Mouse (Mus musculus) neural tube, embryonic 12.5 days (tissue): ENCODE measurements at regions not wholly inside any gene's neighbourhood (a gene's known extent, or its start where the extent isn't known, plus 50 kb on each side); places are given as distances from the start of the nearest gene placed in this dataset.
A peak's percentile ranks its signal among the peaks of the same experiment; 100 is the strongest.

Experiments used
- ATAC-seq: fragments of 200-750 bp; cut with Nextera tagmentation; 2 replicates; pipeline ENCODE4 v1.8.0; 2017; ENCODE audit warnings: low read depth, mild to moderate bottlenecking, moderate TSS enrichment, moderate library complexity; ENCODE audit not compliant: low FRiP score
- H3K27ac ChIP-seq: fragments of 300-500 bp; sonication (generic); 2 replicates; pipeline ENCODE4 v1.5.1; 2016
- H3K27me3 ChIP-seq: fragments of 300-500 bp; sonication (generic); replicated peaks from 2 replicates; pipeline ENCODE4 v1.6.1; 2016; ENCODE audit warnings: mild to moderate bottlenecking
- H3K36me3 ChIP-seq: fragments of 300-500 bp; sonication (generic); 2 replicates; pipeline ENCODE4 v1.6.1; 2016; ENCODE audit warnings: mild to moderate bottlenecking
- H3K4me1 ChIP-seq: fragments of 300-500 bp; sonication (generic); 2 replicates; pipeline ENCODE4 v1.6.1; 2016
- H3K4me2 ChIP-seq: fragments of 300-500 bp; sonication (generic); replicated peaks from 2 replicates; pipeline ENCODE4 v1.6.1; 2016; ENCODE audit warnings: mild to moderate bottlenecking
- H3K4me3 ChIP-seq: fragments of 300-500 bp; sonication (generic); 2 replicates; pipeline ENCODE4 v1.5.1; 2016
- H3K9ac ChIP-seq: fragments of 300-500 bp; sonication (generic); 2 replicates; pipeline ENCODE4 v1.6.1; 2016; ENCODE audit warnings: mild to moderate bottlenecking
- H3K9me3 ChIP-seq: fragments of 300-500 bp; sonication (generic); 2 replicates; pipeline ENCODE4 v1.6.1; 2016; ENCODE audit warnings: mild to moderate bottlenecking
- WGBS: fragments of 180-500 bp; shearing (Covaris S2); methylation state at CpG from one replicate; pipeline ENCODE4 v1.1.7; 2016; 5-methylcytosine and 5-hydroxymethylcytosine counted together

DNA sequence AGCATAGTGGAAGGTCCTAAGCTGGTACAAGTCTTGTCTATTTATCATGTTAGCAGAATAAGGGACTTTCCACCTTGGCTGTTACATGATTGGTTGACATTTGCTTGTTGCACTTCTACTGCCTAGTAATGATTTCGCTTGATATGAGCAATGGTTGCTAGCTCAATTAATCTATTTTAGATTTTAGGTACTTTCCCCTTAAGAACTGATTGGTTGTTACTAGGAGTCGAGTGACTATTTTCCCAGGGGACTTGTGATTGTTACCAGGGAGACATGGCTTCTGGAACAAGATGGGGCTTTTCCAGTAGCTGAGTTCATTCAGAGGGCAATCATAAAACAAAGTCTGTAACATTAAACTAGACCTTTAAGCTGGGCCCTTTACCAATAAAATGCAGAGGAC is 100.9 kb downstream of the Nup35 start:
- no peak overlapping the region for H3K4me2 ChIP-seq
- 60% methylated on average over 2 of the region's 2 CpGs for WGBS
- ATAC-seq, result no peak
- no peak overlapping the region for H3K4me3 ChIP-seq
- no peaks in the 10 kb centered on the region for H3K4me1 ChIP-seq
- H3K36me3 ChIP-seq, result no peaks in the 10 kb centered on the region
- no peak overlapping the region for H3K9ac ChIP-seq
- no peaks in the 10 kb centered on the region for H3K9me3 ChIP-seq
- H3K27me3 ChIP-seq, result no peaks in the 10 kb centered on the region
- H3K27ac ChIP-seq, result no peak overlapping the region

- no peak overlapping the region for H3K27ac ChIP-seq
- no peak for ATAC-seq
- H3K4me3 ChIP-seq, result no peak overlapping the region
- H3K9ac ChIP-seq, result no peak overlapping the region
- no peaks in the 10 kb centered on the region for H3K36me3 ChIP-seq
- H3K9me3 ChIP-seq, result no peaks in the 10 kb centered on the region
- 86% methylated on average over 5 of the region's 5 CpGs for WGBS
- H3K27me3 ChIP-seq, result no peaks in the 10 kb centered on the region
- no peaks in the 10 kb centered on the region for H3K4me1 ChIP-seq
- H3K4me2 ChIP-seq, result no peak overlapping the region
Observed at GRCm38 (mm10) chr2:80724085-80724484, 107.0 kb downstream of the Nup35 start.

GRCm38 (mm10) chr2:80731324-80731723 is 114.3 kb downstream of the Nup35 start:
- no peaks in the 10 kb centered on the region for H3K27me3 ChIP-seq
- H3K4me1 ChIP-seq, result no peaks in the 10 kb centered on the region
- no peak overlapping the region for H3K9ac ChIP-seq
- H3K9me3 ChIP-seq, result no peaks in the 10 kb centered on the region
- H3K27ac ChIP-seq, result no peak overlapping the region
- no peak for ATAC-seq
- no peak overlapping the region for H3K4me2 ChIP-seq
- no peaks in the 10 kb centered on the region for H3K36me3 ChIP-seq
- 79% methylated on average over 3 of the region's 3 CpGs for WGBS
- H3K4me3 ChIP-seq, result no peak overlapping the region

DNA sequence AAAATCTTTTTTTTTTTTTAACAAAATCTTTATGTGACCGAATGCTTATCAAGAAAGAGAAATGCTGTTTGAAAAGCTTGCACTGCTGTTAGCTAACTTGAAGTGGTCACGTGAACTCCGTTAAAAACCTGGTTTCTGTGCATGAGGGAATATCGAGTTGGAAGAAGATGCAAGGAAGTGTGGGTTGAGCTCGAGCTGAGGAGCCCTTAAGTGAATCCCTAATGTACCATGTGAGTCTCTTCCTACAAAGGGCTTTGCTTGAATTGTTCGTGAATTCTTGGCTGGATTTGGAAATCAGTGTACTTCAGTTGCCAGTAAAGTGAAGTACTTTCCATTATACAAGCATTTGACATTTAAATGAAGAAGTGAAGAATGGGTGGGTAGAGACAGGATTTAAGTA is 129.7 kb downstream of the Nup35 start:
- WGBS, result 82% methylated on average over 6 of the region's 6 CpGs

GRCm38 (mm10) chr2:80762013-80762612 is 145.1 kb downstream of the Nup35 start:
- Histone ChIP-seq H3K27ac (no peak overlapping the region), H3K36me3 (no peaks in the 10 kb centered on the region), H3K4me3 (no peak overlapping the region), H3K9me3 (no peaks in the 10 kb centered on the region), H3K27me3 (no peaks in the 10 kb centered on the region), H3K4me2 (no peak overlapping the region), H3K4me1 (no peaks in the 10 kb centered on the region), H3K9ac (no peak overlapping the region)
- peak; percentile 50; the same call in 1 of the 2 replicates for ATAC-seq
- 42% methylated on average over 3 of the region's 3 CpGs for WGBS

More for the DNA sequence above, 129.7 kb downstream of the Nup35 start:
- H3K27me3 ChIP-seq, result no peaks in the 10 kb centered on the region
- H3K9me3 ChIP-seq, result no peaks in the 10 kb centered on the region
- no peak for ATAC-seq
- H3K4me1 ChIP-seq, result no peaks in the 10 kb centered on the region
- H3K27ac ChIP-seq, result no peak overlapping the region
- H3K36me3 ChIP-seq, result no peaks in the 10 kb centered on the region
- H3K4me2 ChIP-seq, result no peak overlapping the region
- no peak overlapping the region for H3K9ac ChIP-seq
- no peak overlapping the region for H3K4me3 ChIP-seq

- Histone ChIP-seq H3K9me3 (no peaks in the 10 kb centered on the region), H3K27me3 (no peaks in the 10 kb centered on the region)
- 72% methylated on average over 5 of the region's 5 CpGs for WGBS
Observed at GRCm38 (mm10) chr2:80771176-80771575, 154.1 kb downstream of the Nup35 start.

GRCm38 (mm10) chr2:80772455-80772854 is 155.4 kb downstream of the Nup35 start:
- Histone ChIP-seq H3K27me3 (no peaks in the 10 kb centered on the region), H3K9ac (no peak overlapping the region), H3K9me3 (no peaks in the 10 kb centered on the region), H3K4me3 (no peak overlapping the region), H3K27ac (no peak overlapping the region), H3K36me3 (no peaks in the 10 kb centered on the region), H3K4me1 (no peaks in the 10 kb centered on the region), H3K4me2 (no peak overlapping the region)
- 82% methylated on average over 3 of the region's 3 CpGs for WGBS
- no peak for ATAC-seq

More at GRCm38 (mm10) chr2:80771176-80771575, 154.1 kb downstream of the Nup35 start:
- no peak for ATAC-seq
- Histone ChIP-seq H3K36me3 (no peaks in the 10 kb centered on the region), H3K9ac (no peak overlapping the region), H3K4me2 (no peak overlapping the region), H3K27ac (no peak overlapping the region), H3K4me3 (no peak overlapping the region), H3K4me1 (no peaks in the 10 kb centered on the region)

DNA sequence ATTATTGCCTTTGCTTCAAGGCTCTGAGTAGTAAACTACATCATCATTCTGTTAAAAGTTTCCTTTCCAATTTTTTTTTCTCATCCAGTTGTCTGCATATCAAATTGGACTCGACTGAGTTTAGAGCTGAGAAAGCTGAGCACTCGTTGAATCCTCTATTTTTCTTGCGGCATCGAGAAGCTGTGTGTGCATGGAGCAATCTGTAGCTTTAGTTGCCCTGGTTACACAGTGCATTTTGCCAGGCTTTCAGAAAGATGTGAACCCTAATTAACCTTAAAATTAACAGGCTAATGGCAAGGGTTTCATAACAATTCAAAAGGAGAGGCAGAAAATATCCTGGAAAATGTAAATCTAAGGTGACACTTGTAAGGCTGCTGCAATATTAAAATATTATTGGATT is 169.3 kb downstream of the Nup35 start:
- no peak overlapping the region for H3K9ac ChIP-seq
- no peaks in the 10 kb centered on the region for H3K36me3 ChIP-seq
- no peaks in the 10 kb centered on the region for H3K4me1 ChIP-seq
- H3K27ac ChIP-seq, result no peak overlapping the region
- no peaks in the 10 kb centered on the region for H3K9me3 ChIP-seq
- H3K27me3 ChIP-seq, result no peaks in the 10 kb centered on the region
- ATAC-seq, result no peak
- no peak overlapping the region for H3K4me2 ChIP-seq
- WGBS, result 79% methylated on average over 4 of the region's 4 CpGs
- no peak overlapping the region for H3K4me3 ChIP-seq

- Histone ChIP-seq H3K9ac (no peak overlapping the region), H3K27ac (no peak overlapping the region), H3K4me1 (no peaks in the 10 kb centered on the region), H3K4me3 (no peak overlapping the region), H3K36me3 (no peaks in the 10 kb centered on the region), H3K4me2 (no peak overlapping the region), H3K27me3 (no peaks in the 10 kb centered on the region), H3K9me3 (no peaks in the 10 kb centered on the region)
- 60% methylated on average over 14 of the region's 14 CpGs for WGBS
- peak; percentile 21; the same call in 1 of the 2 replicates for ATAC-seq
Observed at GRCm38 (mm10) chr2:80793345-80794147, 176.5 kb downstream of the Nup35 start.

GRCm38 (mm10) chr2:80794148-80794507 is 177.1 kb downstream of the Nup35 start:
- no peak for ATAC-seq
- H3K4me2 ChIP-seq, result no peak overlapping the region
- H3K27ac ChIP-seq, result no peak overlapping the region
- H3K9me3 ChIP-seq, result no peaks in the 10 kb centered on the region
- no peaks in the 10 kb centered on the region for H3K36me3 ChIP-seq
- H3K4me3 ChIP-seq, result no peak overlapping the region
- H3K9ac ChIP-seq, result no peak overlapping the region
- 75% methylated on average over 7 of the region's 7 CpGs for WGBS
- H3K4me1 ChIP-seq, result no peaks in the 10 kb centered on the region
- no peaks in the 10 kb centered on the region for H3K27me3 ChIP-seq

DNA sequence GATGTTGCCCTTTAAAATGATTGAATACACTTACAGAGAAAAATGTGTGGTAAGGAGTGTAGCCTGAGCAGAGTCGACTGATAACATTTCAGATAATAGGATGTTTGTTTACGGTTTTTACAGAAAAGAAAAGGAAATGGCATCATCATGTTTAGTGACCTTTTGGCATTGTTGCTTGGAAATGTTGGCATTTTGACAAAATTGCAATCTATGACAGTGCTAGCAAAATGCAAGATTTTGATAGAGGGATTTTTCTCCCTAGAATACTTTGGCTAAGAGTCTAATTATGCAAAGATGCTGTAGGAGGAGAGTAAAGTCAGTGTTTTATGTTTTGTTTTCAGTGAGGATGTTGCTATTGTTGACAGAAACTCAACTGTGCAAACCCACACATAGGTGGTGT is 202.2 kb downstream of the Nup35 start:
- Histone ChIP-seq H3K36me3 (no peaks in the 10 kb centered on the region), H3K27ac (no peak overlapping the region), H3K4me3 (no peak overlapping the region), H3K4me2 (no peak overlapping the region), H3K9ac (no peak overlapping the region), H3K9me3 (no peaks in the 10 kb centered on the region), H3K27me3 (no peaks in the 10 kb centered on the region), H3K4me1 (no peaks in the 10 kb centered on the region)
- no peak for ATAC-seq
- WGBS, result 76% methylated on average over 2 of the region's 2 CpGs

GRCm38 (mm10) chr2:80851056-80851455 is 234.0 kb downstream of the Nup35 start:
- no peaks in the 10 kb centered on the region for H3K36me3 ChIP-seq
- H3K27ac ChIP-seq, result no peak overlapping the region
- no peaks in the 10 kb centered on the region for H3K27me3 ChIP-seq
- no peaks in the 10 kb centered on the region for H3K9me3 ChIP-seq
- H3K4me3 ChIP-seq, result no peak overlapping the region
- H3K4me1 ChIP-seq, result 0 out of 2 replicates have a peak, but pooled peaks cover 3% of the 10 kb centered on the region
- H3K9ac ChIP-seq, result no peak overlapping the region
- whole genome bisulfite sequencing, result 9% methylated on average over 1 of the region's 1 CpGs
- H3K4me2 ChIP-seq, result no peak overlapping the region
- 0 out of 2 replicates have a peak, but pooled peaks have one; percentile 25 for ATAC-seq

DNA sequence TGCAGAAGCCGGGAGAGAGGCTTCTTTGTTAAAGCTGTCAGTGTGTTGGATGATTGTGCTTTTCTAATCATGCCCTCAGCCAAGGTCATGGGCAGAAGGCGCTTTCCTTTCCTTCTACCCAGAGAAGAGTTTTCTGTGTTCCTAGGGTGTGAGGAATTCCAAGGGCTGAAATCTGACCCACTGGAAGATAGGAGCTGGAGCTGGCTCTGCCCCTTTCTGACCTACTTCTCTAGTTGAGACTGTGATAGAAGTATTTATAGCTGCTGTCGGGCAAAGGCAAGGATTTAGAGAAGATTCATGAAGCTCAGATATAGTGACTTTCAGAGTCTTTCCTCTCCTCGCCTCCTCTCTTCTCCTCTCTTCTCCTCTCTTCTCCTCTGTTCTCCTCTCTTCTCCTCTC is 238.2 kb downstream of the Nup35 start:
- Histone ChIP-seq H3K4me2 (no peak overlapping the region), H3K9me3 (no peaks in the 10 kb centered on the region), H3K27me3 (no peaks in the 10 kb centered on the region), H3K4me3 (no peak overlapping the region), H3K4me1 (0 out of 2 replicates have a peak, but pooled peaks cover 3% of the 10 kb centered on the region), H3K9ac (no peak overlapping the region), H3K36me3 (no peaks in the 10 kb centered on the region), H3K27ac (no peak overlapping the region)
- 77% methylated on average over 4 of the region's 4 CpGs for WGBS
- ATAC-seq, result no peak
